Mouse (Mus musculus): ENCODE measurements around the gene Ppp2r2d. TPM values are rescaled to one million over a fixed set of nuclear protein-coding genes. Genes with fewer than 3 reads are reported as not detected.

Ppp2r2d gene
- polyA plus RNA-seq, 1 experiment: 34.1 TPM

- Histone ChIP-seq H3K27me3 (ENCODE audit: control insufficient read depth, insufficient read depth, insufficient read length) (peaks cover 4% of the 10 kb centered on the region), H3K79me3 (ENCODE audit: low read depth) (no peaks in the 10 kb centered on the region), H3K36me3 (ENCODE audit: control insufficient read depth, insufficient read depth) (no peaks in the 10 kb centered on the region), H3K79me2 (ENCODE audit: control insufficient read depth, insufficient read depth) (no peaks in the 10 kb centered on the region), H3ac (ENCODE audit: control insufficient read depth, insufficient read length, low read depth) (no peak overlapping the region), H3K4me3 (ENCODE audit: insufficient read depth, poor library complexity, severe bottlenecking) (no peak overlapping the region)
- no peak for TF ChIP-seq CTCF (IDR thresholded peaks at IDR 0.05; ENCODE audit: control insufficient read depth, insufficient read depth, insufficient read length)
- TF ChIP-seq CEBPB (IDR thresholded peaks at IDR 0.05; ENCODE audit: low read depth): no peak
- no peak for TF ChIP-seq MYOD1 (IDR thresholded peaks at IDR 0.05; ENCODE audit: control insufficient read depth, insufficient read length, low read depth)
These were observed 75.7 kb downstream of the Ppp2r2d start for GRCm38 (mm10) chr7:138921611-138922010.

- H3K27me3 ChIP-seq (ENCODE audit: control insufficient read depth, insufficient read depth, insufficient read length): peaks cover 4% of the 10 kb centered on the region
- no peak overlapping the region for H3ac ChIP-seq (ENCODE audit: control insufficient read depth, insufficient read length, low read depth)
- H3K36me3 ChIP-seq (ENCODE audit: control insufficient read depth, insufficient read depth): no peaks in the 10 kb centered on the region
- no peaks in the 10 kb centered on the region for H3K79me3 ChIP-seq (ENCODE audit: low read depth)
- no peak overlapping the region for H3K4me3 ChIP-seq (ENCODE audit: insufficient read depth, poor library complexity, severe bottlenecking)
- TF ChIP-seq USF1 (IDR thresholded peaks at IDR 0.05; ENCODE audit: low read depth) (no peak), MAX (IDR thresholded peaks at IDR 0.05) (no peak), MYOD1 (IDR thresholded peaks at IDR 0.05; ENCODE audit: control insufficient read depth, insufficient read length, low read depth) (no peak), FOSL1 (IDR thresholded peaks at IDR 0.05; ENCODE audit: insufficient read depth, low read length, poor library complexity, severe bottlenecking) (no peak), MYOG (IDR thresholded peaks at IDR 0.05; ENCODE audit: control insufficient read depth, extremely low read depth, insufficient read length) (no peak), CTCF (IDR thresholded peaks at IDR 0.05; ENCODE audit: control insufficient read depth, insufficient read depth, insufficient read length) (peak; percentile 7)
- H3K79me2 ChIP-seq (ENCODE audit: control insufficient read depth, insufficient read depth): no peaks in the 10 kb centered on the region
These were observed 78.0 kb downstream of the Ppp2r2d start for GRCm38 (mm10) chr7:138923756-138924425.

- TF ChIP-seq USF1 (IDR thresholded peaks at IDR 0.05; ENCODE audit: low read depth): no peak
- no peak for TF ChIP-seq MYOD1 (IDR thresholded peaks at IDR 0.05; ENCODE audit: control insufficient read depth, insufficient read length, low read depth)
- TF ChIP-seq MYOG (IDR thresholded peaks at IDR 0.05; ENCODE audit: control insufficient read depth, extremely low read depth, insufficient read length): no peak
- no peak for TF ChIP-seq CTCF (IDR thresholded peaks at IDR 0.05; ENCODE audit: control insufficient read depth, insufficient read depth, insufficient read length)
- no peak for TF ChIP-seq FOSL1 (IDR thresholded peaks at IDR 0.05; ENCODE audit: insufficient read depth, low read length, poor library complexity, severe bottlenecking)
- TF ChIP-seq CEBPB (IDR thresholded peaks at IDR 0.05; ENCODE audit: low read depth): no peak
- TF ChIP-seq MAX (IDR thresholded peaks at IDR 0.05): no peak
These were observed 82.6 kb downstream of the Ppp2r2d start for GRCm38 (mm10) chr7:138928456-138928855.

More at GRCm38 (mm10) chr7:138928456-138928855, 82.6 kb downstream of the Ppp2r2d start:
- Histone ChIP-seq H3K79me2 (ENCODE audit: control insufficient read depth, insufficient read depth) (no peaks in the 10 kb centered on the region), H3ac (ENCODE audit: control insufficient read depth, insufficient read length, low read depth) (no peak overlapping the region), H3K27me3 (ENCODE audit: control insufficient read depth, insufficient read depth, insufficient read length) (peaks cover 4% of the 10 kb centered on the region), H3K36me3 (ENCODE audit: control insufficient read depth, insufficient read depth) (no peaks in the 10 kb centered on the region), H3K4me3 (ENCODE audit: insufficient read depth, poor library complexity, severe bottlenecking) (no peak overlapping the region), H3K79me3 (ENCODE audit: low read depth) (no peaks in the 10 kb centered on the region)

Other genes with a start within 250 kb of the Ppp2r2d start
- gene Mapk1ip1, start 194 bp downstream of the Ppp2r2d start, polyA plus RNA-seq (2012; fragmentation: generic; extraction: Trizol): 3.2 TPM
- 7.1 TPM for gene Bnip3, start 63.4 kb downstream of the Ppp2r2d start, polyA plus RNA-seq (2012; fragmentation: generic; extraction: Trizol)
- gene Jakmip3, start 94.7 kb downstream of the Ppp2r2d start, polyA plus RNA-seq (2012; fragmentation: generic; extraction: Trizol): not detected
- not detected for gene Dpysl4, start 239.9 kb downstream of the Ppp2r2d start, polyA plus RNA-seq (2012; fragmentation: generic; extraction: Trizol)

All from C2C12 (cell line).